Mouse (Mus musculus) frontal cortex, postnatal 36 days (tissue): Measurements from ENCODE around the gene Rapgef6.

Experiments used
- DNase-seq, 2 experiments: peaks; one replicate each; pipeline ENCODE4 v3.0.0; 2022; ENCODE audit warnings: low spot score in 2 of 2

The Rapgef6 gene

GRCm38 (mm10) chr11:54693696-54694095 is 171.0 kb downstream of the Rapgef6 start:
- DNase-seq: no peak

DNA sequence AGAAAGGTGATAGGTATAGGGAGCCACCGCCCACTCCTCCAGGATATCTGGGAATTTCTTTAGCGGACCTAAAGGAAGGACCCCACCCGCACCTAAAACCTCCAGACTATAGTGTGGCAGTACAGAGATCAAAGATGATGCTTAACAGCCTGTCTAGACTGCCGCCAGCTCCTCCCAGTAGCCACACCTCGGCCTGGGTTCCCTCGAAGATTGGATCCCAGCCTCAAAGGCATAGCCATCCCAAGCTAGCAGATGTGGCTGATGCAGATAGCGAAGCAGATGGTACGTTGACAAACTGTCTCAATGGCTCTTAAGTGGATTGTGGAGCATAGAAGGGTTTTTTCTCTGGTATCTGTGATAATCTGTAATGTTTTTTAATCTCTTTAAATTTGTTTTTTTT is 171.6 kb downstream of the Rapgef6 start:
- DNase-seq: no peak

DNA sequence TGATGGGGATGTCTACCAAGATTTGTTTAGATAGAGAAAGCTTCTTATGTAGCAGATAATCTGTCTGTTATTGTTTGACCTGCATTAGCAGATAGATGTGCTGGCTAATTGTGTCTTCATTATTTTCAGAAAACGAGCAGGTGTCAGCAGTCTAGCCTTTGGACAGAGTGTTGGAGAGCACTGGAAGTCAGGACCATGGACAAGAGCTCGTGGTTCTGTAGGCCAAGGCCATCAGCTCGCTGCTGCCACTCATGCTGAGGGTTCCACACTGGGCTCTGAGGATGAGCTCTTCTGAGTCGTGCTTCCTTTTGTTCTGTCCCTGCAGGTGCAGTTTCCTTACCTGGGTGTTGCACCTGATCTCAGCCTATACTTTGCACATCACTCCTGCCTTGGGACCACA is 173.3 kb downstream of the Rapgef6 start:
- no peak for DNase-seq

DNA sequence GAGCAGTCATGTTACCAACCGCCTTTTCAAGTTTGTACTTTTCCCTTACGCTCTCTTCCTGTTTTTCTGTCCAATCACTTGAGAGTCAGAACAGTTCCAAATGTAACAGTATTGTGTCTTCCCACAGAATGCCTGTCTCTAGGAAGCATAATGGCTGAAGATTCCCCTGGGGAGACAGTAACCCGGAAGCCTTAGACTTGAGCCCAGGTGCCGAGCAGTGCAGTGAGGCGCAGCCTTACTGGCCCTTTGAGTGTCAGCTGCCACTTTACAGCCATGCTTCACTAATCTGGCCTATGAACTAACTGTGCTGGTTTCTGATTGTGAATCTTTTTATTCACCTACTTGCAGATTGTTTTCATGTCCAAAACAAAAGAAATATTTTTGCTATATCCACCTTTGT is 175.0 kb downstream of the Rapgef6 start:
- no peak for DNase-seq

DNA sequence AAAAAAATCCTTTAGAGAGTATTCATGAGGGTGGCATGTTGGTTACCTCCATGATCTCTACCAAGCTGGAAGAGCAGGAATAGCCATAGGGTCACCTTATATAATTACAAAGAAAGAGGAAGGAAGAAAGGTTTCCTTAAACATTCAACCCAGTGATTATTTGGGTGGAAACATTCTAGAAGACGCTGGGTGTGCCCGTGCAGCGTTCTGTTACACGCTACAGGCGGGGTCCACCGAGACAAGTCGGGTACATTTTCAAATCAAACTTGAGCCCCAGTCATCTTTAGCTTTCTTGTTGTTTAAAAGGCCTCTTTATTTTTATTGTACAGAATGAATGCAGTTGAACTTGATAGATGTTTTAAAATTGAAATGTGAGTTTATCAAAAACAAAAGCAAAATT is 176.0 kb downstream of the Rapgef6 start:
- no peak for DNase-seq

DNA sequence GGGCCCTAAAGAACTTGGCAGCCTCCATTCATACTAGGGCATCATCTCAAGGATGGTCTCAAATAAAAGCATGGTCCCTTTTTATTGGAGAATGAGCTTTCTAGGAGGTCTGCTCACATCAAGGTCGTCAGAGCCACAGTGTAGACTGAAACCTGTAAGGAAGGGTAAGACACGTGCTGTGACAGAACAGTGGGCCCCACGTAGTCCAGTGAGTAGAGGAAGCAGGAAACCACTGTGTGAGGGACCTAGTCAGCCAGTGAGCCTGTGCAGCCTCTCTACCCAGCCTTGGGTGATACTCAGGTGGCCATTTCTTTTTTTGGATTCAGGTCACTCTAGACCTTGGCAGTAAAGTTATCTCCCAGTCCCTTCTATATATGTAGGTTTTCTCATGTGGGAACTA is 177.3 kb downstream of the Rapgef6 start:
- no peak for DNase-seq

DNA sequence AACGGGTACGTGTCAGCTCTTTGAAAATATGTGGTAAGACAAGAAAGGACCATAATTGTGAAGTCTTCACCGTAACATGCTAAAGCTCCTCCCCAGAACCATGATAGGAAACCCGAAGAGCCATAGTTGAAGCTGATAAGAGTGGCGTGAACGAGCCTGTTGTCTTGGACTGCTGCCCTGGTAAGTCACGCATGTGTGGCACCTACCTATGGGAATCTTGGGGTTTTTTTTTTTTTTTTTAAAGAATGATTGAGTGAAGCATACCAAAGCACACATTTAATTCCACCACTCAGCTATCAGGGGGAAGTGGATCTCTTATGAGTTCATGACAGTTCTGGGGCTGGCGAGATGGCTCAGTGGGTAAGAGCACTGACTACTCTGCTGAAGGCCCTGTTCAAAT is 179.2 kb downstream of the Rapgef6 start:
- DNase-seq: no peak

DNA sequence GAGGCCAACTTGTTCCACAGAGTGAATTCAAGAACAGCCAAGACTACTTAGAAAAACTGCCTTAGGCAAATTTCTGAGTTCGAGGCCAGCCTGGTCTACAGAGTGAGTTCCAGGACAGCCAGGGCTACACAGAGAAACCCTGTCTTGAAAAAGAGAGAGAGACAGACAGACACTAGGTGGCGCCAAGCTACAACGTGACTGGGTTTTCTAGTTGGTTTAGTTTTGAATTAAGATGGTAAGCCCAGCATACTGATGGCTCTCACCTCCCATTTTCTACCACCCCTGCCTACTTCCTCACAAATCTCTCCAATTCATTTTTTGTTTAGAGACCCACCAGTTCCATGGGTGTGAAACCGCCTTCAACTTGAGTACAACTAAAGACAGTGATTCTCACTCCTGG is 180.7 kb downstream of the Rapgef6 start:
- peak; percentile 69 to 87 for DNase-seq

GRCm38 (mm10) chr11:54708153-54708552 is 185.5 kb downstream of the Rapgef6 start:
- no peak for DNase-seq

DNA sequence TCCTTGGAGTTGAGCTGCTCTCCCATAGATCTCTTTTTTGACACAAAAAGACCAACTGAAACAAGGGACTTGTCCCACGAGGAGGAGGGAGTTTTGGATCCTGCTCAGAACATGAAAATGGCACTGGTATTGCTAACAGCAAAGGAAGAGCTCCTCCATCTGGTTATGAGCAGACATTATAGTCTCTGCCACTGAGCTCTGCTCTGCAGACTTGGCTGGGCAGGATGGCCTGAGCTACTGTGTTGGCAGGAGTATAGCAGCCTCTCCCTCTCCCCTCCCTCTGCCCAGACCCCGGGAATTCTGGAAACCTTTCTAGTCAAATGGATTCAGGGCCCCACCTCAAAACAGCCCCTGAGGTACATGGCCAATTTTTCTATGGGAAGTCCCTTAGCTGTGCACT is 187.0 kb downstream of the Rapgef6 start:
- no peak for DNase-seq

- DNase-seq: no peak
These were observed 188.1 kb downstream of the Rapgef6 start for GRCm38 (mm10) chr11:54710512-54711293.

DNA sequence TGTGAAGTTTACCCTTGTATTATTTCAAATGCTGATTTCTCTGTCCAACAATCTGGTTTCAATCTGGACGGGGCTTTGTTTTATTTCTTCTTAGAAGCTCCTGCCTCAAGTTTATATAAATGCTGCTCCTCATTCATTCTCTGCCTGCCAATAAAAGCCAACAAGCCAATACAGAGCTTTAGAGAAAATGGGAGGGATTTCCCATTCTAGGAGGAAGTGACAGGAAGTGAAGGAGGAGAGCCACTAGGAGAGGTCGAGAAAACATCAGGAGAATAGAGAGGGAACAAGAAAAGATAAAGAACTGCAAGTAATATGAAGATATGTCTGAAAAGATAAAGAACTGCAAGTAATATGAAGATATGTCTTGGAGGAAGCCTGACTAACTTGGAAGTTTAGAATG is 190.2 kb downstream of the Rapgef6 start:
- DNase-seq: no peak

- DNase-seq: no peak
These were observed 195.2 kb downstream of the Rapgef6 start for GRCm38 (mm10) chr11:54717893-54718292.

GRCm38 (mm10) chr11:54718601-54719000 is 196.0 kb downstream of the Rapgef6 start:
- no peak for DNase-seq

DNA sequence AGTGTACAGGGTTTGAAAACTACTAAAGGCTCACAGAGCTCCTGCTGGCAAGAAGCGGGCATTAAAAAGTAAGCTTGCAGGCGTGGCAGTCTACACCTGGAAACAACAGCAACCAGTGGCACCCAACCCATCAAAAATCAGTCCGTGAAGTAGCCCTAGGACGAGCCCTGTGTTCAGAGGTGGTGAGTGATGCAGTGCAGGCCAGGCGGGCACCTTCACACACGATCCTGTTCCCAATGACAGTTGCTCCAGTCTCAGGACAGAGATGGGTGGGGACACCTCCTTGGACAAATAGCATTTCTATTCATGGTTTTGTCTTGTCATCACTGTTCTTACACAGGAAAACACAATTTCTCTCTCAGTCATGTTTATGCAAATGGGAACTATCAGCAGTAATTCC is 199.4 kb downstream of the Rapgef6 start:
- no peak for DNase-seq

- DNase-seq: peak in 1 of 2 experiments; percentile 35
These were observed 201.8 kb downstream of the Rapgef6 start for GRCm38 (mm10) chr11:54724353-54725034.

DNA sequence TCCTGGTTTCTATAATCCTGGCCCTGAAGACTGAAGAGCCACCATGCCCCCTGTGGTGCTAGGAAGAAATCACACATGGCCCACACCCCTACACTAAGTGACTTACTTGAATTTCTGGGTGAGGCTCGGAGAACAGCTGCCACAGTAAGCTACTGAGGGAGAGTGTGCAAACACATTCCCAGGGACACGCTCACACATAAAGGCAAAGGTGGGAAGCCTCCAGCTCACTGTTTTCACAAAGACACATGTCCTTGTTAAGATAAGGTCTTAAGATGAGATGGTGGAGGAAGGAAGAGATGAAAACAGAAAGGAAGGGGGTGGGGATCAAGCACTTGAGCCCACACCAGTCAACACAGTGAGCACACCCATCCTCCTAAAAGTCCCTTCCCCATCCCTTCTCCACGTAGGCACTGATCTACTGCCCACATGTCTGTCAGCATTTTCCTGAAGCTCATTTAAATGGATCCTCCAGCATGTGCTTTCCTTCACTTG is 204.0 kb downstream of the Rapgef6 start:
- DNase-seq: peak; percentile 46 to 54

- peak in 1 of 2 experiments; percentile 11 for DNase-seq
These were observed 204.8 kb downstream of the Rapgef6 start for GRCm38 (mm10) chr11:54727327-54727901.

GRCm38 (mm10) chr11:54728371-54728770 is 205.7 kb downstream of the Rapgef6 start:
- DNase-seq: no peak

GRCm38 (mm10) chr11:54729311-54729710 is 206.7 kb downstream of the Rapgef6 start:
- DNase-seq: no peak

DNA sequence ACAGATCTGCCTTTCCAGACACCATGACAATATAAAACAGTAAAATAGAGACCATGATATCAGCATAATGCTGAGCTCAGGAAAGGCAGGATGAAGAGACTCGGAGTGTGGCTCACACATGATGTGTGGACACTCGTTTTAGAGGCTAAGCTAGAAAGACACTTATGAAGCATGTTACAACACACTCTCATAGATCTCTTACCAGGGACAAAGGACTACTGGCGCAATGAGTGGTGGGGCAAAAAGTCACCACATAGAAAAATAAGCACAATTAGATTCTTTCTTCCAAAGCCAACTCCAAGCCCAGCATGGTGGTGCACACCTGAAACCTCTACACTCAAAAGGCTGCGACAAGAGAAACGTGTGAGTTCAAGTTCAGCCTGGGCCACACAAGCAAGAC is 208.3 kb downstream of the Rapgef6 start:
- no peak for DNase-seq

DNA sequence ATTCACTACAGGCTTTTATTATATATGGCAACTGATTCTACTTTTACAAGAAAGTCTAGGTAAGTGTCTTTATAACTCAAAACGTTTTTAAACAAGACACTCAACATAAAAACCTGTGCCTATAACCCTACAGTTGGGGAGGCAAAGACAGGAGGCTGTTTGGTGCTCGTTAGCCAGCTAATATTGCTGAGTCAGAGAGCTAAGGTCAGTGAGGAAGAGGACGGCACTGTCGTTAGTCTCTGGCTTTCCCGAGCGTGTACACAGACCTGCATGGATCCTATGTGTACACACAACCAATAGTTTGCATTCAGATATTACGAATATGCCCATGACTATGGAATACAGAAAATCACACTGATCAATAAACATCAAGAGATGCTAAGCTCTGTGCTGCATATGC is 208.7 kb downstream of the Rapgef6 start:
- no peak for DNase-seq

- DNase-seq: no peak
These were observed 210.9 kb downstream of the Rapgef6 start for GRCm38 (mm10) chr11:54733546-54733945.
